Mouse (Mus musculus) thymus, postnatal 25 days (tissue): ENCODE data around the gene Fyn.

ENCODE experiments used
- DNase-seq: peaks from one replicate; pipeline ENCODE4 v3.0.0; 2022

The Fyn gene

GRCm38 (mm10) chr10:39368572-39369135 is at the start of gene Fyn:
Fyn (plus strand) TSS chr10:39368855.
- peak; percentile 13 for DNase-seq

GRCm38 (mm10) chr10:39320798-39321622 is 47.6 kb upstream of the Fyn start:
- no peak for DNase-seq

- no peak for DNase-seq
Observed at GRCm38 (mm10) chr10:39321623-39321985, 47.1 kb upstream of the Fyn start.

GRCm38 (mm10) chr10:39322143-39322542 is 46.5 kb upstream of the Fyn start:
- no peak for DNase-seq

- no peak for DNase-seq
Observed at GRCm38 (mm10) chr10:39324291-39324690, 44.4 kb upstream of the Fyn start.

GRCm38 (mm10) chr10:39328661-39329060 is 40.0 kb upstream of the Fyn start:
- DNase-seq, result no peak

GRCm38 (mm10) chr10:39334320-39334719 is 34.3 kb upstream of the Fyn start:
- no peak for DNase-seq

- no peak for DNase-seq
Observed at GRCm38 (mm10) chr10:39335880-39336279, 32.8 kb upstream of the Fyn start.

GRCm38 (mm10) chr10:39339189-39339968 is 29.3 kb upstream of the Fyn start:
- peak; percentile 30 for DNase-seq

- no peak for DNase-seq
Observed at GRCm38 (mm10) chr10:39339969-39340236, 28.8 kb upstream of the Fyn start.

GRCm38 (mm10) chr10:39343551-39343950 is 25.1 kb upstream of the Fyn start:
- no peak for DNase-seq

GRCm38 (mm10) chr10:39345921-39346320 is 22.7 kb upstream of the Fyn start:
- DNase-seq, result no peak

GRCm38 (mm10) chr10:39349781-39350364 is 18.8 kb upstream of the Fyn start:
- DNase-seq, result no peak

GRCm38 (mm10) chr10:39364196-39364595 is 4.5 kb upstream of the Fyn start:
- no peak for DNase-seq

- peak; percentile 97 for DNase-seq
Observed at GRCm38 (mm10) chr10:39369502-39369931, 862 bp downstream of the Fyn start.

GRCm38 (mm10) chr10:39369977-39370785 is 1.5 kb downstream of the Fyn start:
- peak; percentile 73 for DNase-seq

- DNase-seq, result peak; percentile 50
Observed at GRCm38 (mm10) chr10:39370786-39371221, 2.1 kb downstream of the Fyn start.

- peak; percentile 71 for DNase-seq
Observed at GRCm38 (mm10) chr10:39371467-39371866, 2.8 kb downstream of the Fyn start.

GRCm38 (mm10) chr10:39371991-39372390 is 3.3 kb downstream of the Fyn start:
- no peak for DNase-seq

- DNase-seq, result peak; percentile 34
Observed at GRCm38 (mm10) chr10:39376676-39377075, 8.0 kb downstream of the Fyn start.

- DNase-seq, result no peak
Observed at GRCm38 (mm10) chr10:39377219-39377618, 8.6 kb downstream of the Fyn start.

- DNase-seq, result no peak
Observed at GRCm38 (mm10) chr10:39378025-39378603, 9.5 kb downstream of the Fyn start.
